Mouse (Mus musculus) limb, embryonic 12.5 days (tissue): ENCODE results near the gene Catsperd. TPM values are rescaled to one million over a fixed set of nuclear protein-coding genes. Genes with fewer than 3 reads are reported as not detected.
"Not testable (repeated sequence)": the region's sequence is repeated elsewhere in the genome, so short reads cannot be mapped to it uniquely, and the experiment has no call there.

Experiments used
- ATAC-seq: fragments of 200-750 bp; cut with Nextera tagmentation; 2 replicates; pipeline ENCODE4 v1.8.0; 2017; ENCODE audit warnings: low read depth, moderate TSS enrichment; ENCODE audit not compliant: insufficient number of reproducible peaks, insufficient read depth, low FRiP score, low TSS enrichment
- H3K27ac ChIP-seq: fragments of 300-500 bp; sonication (generic); 2 replicates; pipeline ENCODE4 v1.5.1; 2016; ENCODE audit warnings: mild to moderate bottlenecking, moderate library complexity
- H3K27me3 ChIP-seq: fragments of 300-500 bp; sonication (generic); 2 replicates; pipeline ENCODE4 v1.6.1; 2016; ENCODE audit warnings: mild to moderate bottlenecking, moderate library complexity
- H3K36me3 ChIP-seq: fragments of 300-500 bp; sonication (generic); 2 replicates; pipeline ENCODE4 v1.6.1; 2016; ENCODE audit warnings: mild to moderate bottlenecking, moderate library complexity
- H3K4me1 ChIP-seq: fragments of 300-500 bp; sonication (generic); replicated peaks from 2 replicates; pipeline ENCODE4 v1.6.1; 2016
- H3K4me2 ChIP-seq: fragments of 300-500 bp; sonication (generic); 2 replicates; pipeline ENCODE4 v1.6.1; 2016; ENCODE audit warnings: mild to moderate bottlenecking, moderate library complexity
- H3K4me3 ChIP-seq: fragments of 300-500 bp; sonication (generic); replicated peaks from 2 replicates; pipeline ENCODE4 v1.5.1; 2016; ENCODE audit warnings: mild to moderate bottlenecking
- H3K9ac ChIP-seq: fragments of 300-500 bp; sonication (generic); replicated peaks from 2 replicates; pipeline ENCODE4 v1.6.1; 2016; ENCODE audit warnings: mild to moderate bottlenecking, moderate library complexity
- H3K9me3 ChIP-seq: fragments of 300-500 bp; sonication (generic); 2 replicates; pipeline ENCODE4 v1.6.1; 2016; ENCODE audit warnings: mild to moderate bottlenecking, moderate library complexity
- WGBS: fragments of 180-500 bp; shearing (Covaris S2); methylation state at CpG from one replicate; pipeline ENCODE4 v1.1.7; 2016; 5-methylcytosine and 5-hydroxymethylcytosine counted together
- polyA plus RNA-seq: library from polyadenylated mRNA; unstranded; fragments of >200 nt; fragmentation: Nextera tagmentation; extraction: Ambion mirVana; gene quantifications from 2 replicates; pipeline ENCODE4 v1.2.1, GENCODE M21; 2016

Gene Catsperd
- polyA plus RNA-seq, 1 experiment from 2014 or later = 1.3 TPM

GRCm38 (mm10) chr17:56613236-56613844, 14.6 kb upstream of the Catsperd start, which contains the start of gene Rpl36:
Gene Rpl36, plus strand, starts transcription at chr17:56613416.
- no peaks in the 10 kb centered on the region for H3K27me3 ChIP-seq
- H3K36me3 ChIP-seq = peaks cover 43% of the 10 kb centered on the region
- H3K9ac ChIP-seq = peak within 1 kb of the TSS; percentile 89
- no peaks in the 10 kb centered on the region for H3K9me3 ChIP-seq
- peaks cover 35% of the 10 kb centered on the region for H3K4me1 ChIP-seq
- H3K27ac ChIP-seq = peak within 1 kb of the TSS; percentile 93
- under 1% methylated on average over 52 of the region's 52 CpGs for WGBS
- H3K4me3 ChIP-seq = peak within 1 kb of the TSS; percentile 74
- ATAC-seq = peak; percentile 17; the same call in 1 of the 2 replicates
- H3K4me2 ChIP-seq = peak within 1 kb of the TSS; percentile 96

GRCm38 (mm10) chr17:56613893-56614292, 14.1 kb upstream of the Catsperd start:
- Histone ChIP-seq H3K4me2 (peak overlapping the region; percentile 96), H3K4me1 (peaks cover 30% of the 10 kb centered on the region), H3K4me3 (peak overlapping the region; percentile 74), H3K36me3 (peaks cover 49% of the 10 kb centered on the region), H3K27ac (peak overlapping the region; percentile 93), H3K9ac (peak overlapping the region; percentile 89)
- not testable (repeated sequence) for H3K9me3 ChIP-seq, H3K27me3 ChIP-seq, ATAC-seq
- WGBS = under 1% methylated on average over 26 of the region's 26 CpGs

- Histone ChIP-seq H3K36me3 (peaks cover 55% of the 10 kb centered on the region), H3K4me1 (peaks cover 26% of the 10 kb centered on the region), H3K27ac (no peak overlapping the region), H3K27me3 (no peaks in the 10 kb centered on the region), H3K4me2 (peak overlapping the region; percentile 96), H3K4me3 (peak overlapping the region; percentile 74), H3K9ac (peak overlapping the region; percentile 89), H3K9me3 (no peaks in the 10 kb centered on the region)
- ATAC-seq = no peak
- WGBS = 31% methylated on average over 14 of the region's 14 CpGs
These were observed 13.4 kb upstream of the Catsperd start for GRCm38 (mm10) chr17:56614391-56615135.

GRCm38 (mm10) chr17:56615136-56615784, 12.7 kb upstream of the Catsperd start:
- WGBS = 86% methylated on average over 11 of the region's 11 CpGs
- Histone ChIP-seq H3K36me3 (peaks cover 62% of the 10 kb centered on the region), H3K9ac (peak overlapping the region; percentile 89; the same call in 1 of the 2 replicates), H3K27ac (no peak overlapping the region), H3K4me2 (peak overlapping the region; percentile 96), H3K27me3 (no peaks in the 10 kb centered on the region), H3K4me1 (peaks cover 23% of the 10 kb centered on the region), H3K4me3 (peak overlapping the region; percentile 74), H3K9me3 (no peaks in the 10 kb centered on the region)
- no peak for ATAC-seq

- Histone ChIP-seq H3K36me3 (peaks cover 68% of the 10 kb centered on the region), H3K4me1 (peaks cover 19% of the 10 kb centered on the region), H3K9me3 (no peaks in the 10 kb centered on the region), H3K27ac (no peak overlapping the region), H3K27me3 (no peaks in the 10 kb centered on the region), H3K9ac (no peak overlapping the region), H3K4me2 (0 out of 2 replicates have a peak overlapping the region, but pooled peaks have one; percentile 96), H3K4me3 (no peak overlapping the region)
- ATAC-seq = no peak
- 94% methylated on average over 4 of the region's 4 CpGs for WGBS
These were observed 12.2 kb upstream of the Catsperd start for GRCm38 (mm10) chr17:56615792-56616191.

- WGBS = 85% methylated on average over 3 of the region's 3 CpGs
- H3K36me3 ChIP-seq = peaks cover 77% of the 10 kb centered on the region
These were observed 11.2 kb upstream of the Catsperd start for GRCm38 (mm10) chr17:56616725-56617124.

GRCm38 (mm10) chr17:56617628-56618027, 10.3 kb upstream of the Catsperd start:
- Histone ChIP-seq H3K27ac (no peak overlapping the region), H3K27me3 (no peaks in the 10 kb centered on the region), H3K9me3 (no peaks in the 10 kb centered on the region), H3K4me2 (no peak overlapping the region), H3K4me3 (no peak overlapping the region), H3K4me1 (peaks cover 14% of the 10 kb centered on the region), H3K36me3 (peaks cover 86% of the 10 kb centered on the region), H3K9ac (no peak overlapping the region)
- no peak for ATAC-seq
- 92% methylated on average over 8 of the region's 8 CpGs for WGBS

More at GRCm38 (mm10) chr17:56616725-56617124, 11.2 kb upstream of the Catsperd start:
- no peaks in the 10 kb centered on the region for H3K27me3 ChIP-seq
- ATAC-seq = no peak
- H3K4me3 ChIP-seq = no peak overlapping the region
- H3K9me3 ChIP-seq = no peaks in the 10 kb centered on the region
- peaks cover 18% of the 10 kb centered on the region for H3K4me1 ChIP-seq
- H3K9ac ChIP-seq = no peak overlapping the region
- no peak overlapping the region for H3K4me2 ChIP-seq
- H3K27ac ChIP-seq = no peak overlapping the region

- no peaks in the 10 kb centered on the region for H3K27me3 ChIP-seq
- peaks cover 19% of the 10 kb centered on the region for H3K4me1 ChIP-seq
- peak overlapping the region; percentile 94 for H3K4me3 ChIP-seq
- no peak overlapping the region for H3K27ac ChIP-seq
- H3K36me3 ChIP-seq = peaks cover 41% of the 10 kb centered on the region
- WGBS = 81% methylated on average over 3 of the region's 3 CpGs
- no peaks in the 10 kb centered on the region for H3K9me3 ChIP-seq
- no peak for ATAC-seq
- H3K9ac ChIP-seq = no peak overlapping the region
- peak overlapping the region; percentile 86 for H3K4me2 ChIP-seq
These were observed 2.4 kb upstream of the Catsperd start for GRCm38 (mm10) chr17:56625495-56625894.

GRCm38 (mm10) chr17:56626260-56626659, 1.7 kb upstream of the Catsperd start:
- Histone ChIP-seq H3K4me3 (peak overlapping the region; percentile 94), H3K27me3 (no peaks in the 10 kb centered on the region), H3K27ac (peak overlapping the region; percentile 80), H3K9ac (peak overlapping the region; percentile 90), H3K4me1 (peaks cover 19% of the 10 kb centered on the region), H3K4me2 (peak overlapping the region; percentile 86), H3K36me3 (peaks cover 33% of the 10 kb centered on the region), H3K9me3 (no peaks in the 10 kb centered on the region)
- ATAC-seq = no peak; the same call in 1 of the 2 replicates
- WGBS = under 1% methylated on average over 32 of the region's 32 CpGs

- Histone ChIP-seq H3K9me3 (no peaks in the 10 kb centered on the region), H3K4me2 (peak within 1 kb of the TSS; percentile 86), H3K27me3 (no peaks in the 10 kb centered on the region), H3K4me1 (peaks cover 19% of the 10 kb centered on the region), H3K27ac (peak within 1 kb of the TSS; percentile 88), H3K4me3 (peak within 1 kb of the TSS; percentile 94), H3K36me3 (peaks cover 27% of the 10 kb centered on the region), H3K9ac (peak within 1 kb of the TSS; percentile 90)
- ATAC-seq = peak; percentile 88
- 0% methylated on average over 47 of the region's 51 CpGs for WGBS
These were observed 1.0 kb upstream of the Catsperd start, which contains the start of gene Lonp1 for GRCm38 (mm10) chr17:56626754-56627470. Gene Lonp1, minus strand, starts transcription at chr17:56626887.
